Mouse (Mus musculus) ES-Bruce4 (cell line): Measurements from ENCODE around the gene Brat1.

Experiments used
- CTCF ChIP-seq: IDR thresholded peaks from one replicate; pipeline ENCODE4 v1.8.1; 2011; ENCODE audit warnings: low read depth, low read length
- EP300 ChIP-seq: IDR thresholded peaks from 2 replicates; pipeline ENCODE4 v1.6.1; 2011; ENCODE audit warnings: low read depth, low read length; ENCODE audit not compliant: insufficient read depth

- TF ChIP-seq CTCF = no peak
- TF ChIP-seq EP300 = no peak
Observed at GRCm38 (mm10) chr5:140703480-140704377, 1.1 kb upstream of the Brat1 start.
